In genomic region chr16:18249364-18249967, GRCm38 (mm10) we compare ENCODE assay signal across 8 mouse cellular contexts. TPM values are rescaled to one million over a fixed set of nuclear protein-coding genes. Genes with fewer than 3 reads are reported as not detected.
A peak's percentile ranks its signal among the peaks of the same experiment; 100 is the strongest.
DNase-seq lines count a peak whose midpoint lies in the region; ATAC-seq and TF ChIP-seq lines count a peak whose summit lies in the region.

No protein-coding gene starts in this region.

- no peaks in the 10 kb centered on the region for H3K9me3 ChIP-seq in forebrain, embryonic 14.5 days (replicated peaks; ENCODE audit: control insufficient read depth, low read length)
- H3K9me3 ChIP-seq in limb, embryonic 13.5 days, result no peaks in the 10 kb centered on the region
- no peaks in the 10 kb centered on the region for H3K9me3 ChIP-seq in midbrain, embryonic 12.5 days

- WGBS in forebrain, embryonic 14.5 days, result 8% methylated on average over 27 of the region's 27 CpGs
- WGBS in limb, embryonic 13.5 days, result 7% methylated on average over 27 of the region's 27 CpGs
- 7% methylated on average over 27 of the region's 27 CpGs for WGBS in midbrain, embryonic 12.5 days

- peak overlapping the region; percentile 93 for H3K4me3 ChIP-seq in gastrocnemius, adult 2 months
- peak overlapping the region; percentile 95 for H3K4me3 ChIP-seq in forebrain, embryonic 14.5 days (ENCODE audit: low read depth, low read length)
- H3K4me3 ChIP-seq in limb, embryonic 13.5 days, result peak overlapping the region; percentile 94
- peak overlapping the region; percentile 96 for H3K4me3 ChIP-seq in midbrain, embryonic 12.5 days

- H3K27ac ChIP-seq in gastrocnemius, adult 2 months, result peak overlapping the region; percentile 97
- peak overlapping the region; percentile 89 for H3K27ac ChIP-seq in forebrain, embryonic 14.5 days (ENCODE audit: low read depth, low read length)
- H3K27ac ChIP-seq in limb, embryonic 13.5 days, result peak overlapping the region; percentile 95
- peak overlapping the region; percentile 92 for H3K27ac ChIP-seq in midbrain, embryonic 12.5 days (replicated peaks)

- peak overlapping the region; percentile 94 for H3K9ac ChIP-seq in forebrain, embryonic 14.5 days (ENCODE audit: low read length)
- H3K9ac ChIP-seq in limb, embryonic 13.5 days, result peak overlapping the region; percentile 94
- H3K9ac ChIP-seq in midbrain, embryonic 12.5 days (replicated peaks), result peak overlapping the region; percentile 92

- H3K4me1 ChIP-seq in forebrain, embryonic 14.5 days (ENCODE audit: control insufficient read depth, insufficient read depth, low read length), result peaks cover 24% of the 10 kb centered on the region
- peaks cover 43% of the 10 kb centered on the region for H3K4me1 ChIP-seq in limb, embryonic 13.5 days
- H3K4me1 ChIP-seq in midbrain, embryonic 12.5 days, result peaks cover 42% of the 10 kb centered on the region

- intact Hi-C loops in gastrocnemius, adult 2 months (cut with DNase I), result loop anchor here (5.0 kb wide), 1 partner anchor 38 kb away; the partner anchor contains the start of gene Dgcr8

- DNase-seq in gastrocnemius, adult 2 months, result peak; percentile 60
- DNase-seq in gastrocnemius, adult 8-10 months (ENCODE audit: low spot score in 2 of 2), result no peak
- DNase-seq in forebrain, embryonic 14.5 days (ENCODE audit: low spot score), result no peak
- peak; percentile 60 for DNase-seq in induced T-regulatory cell, adult 2 months (ENCODE audit: low read depth)
- peak; percentile 44 to 49 for DNase-seq in spleen, postnatal 14 days (ENCODE audit: low spot score in 2 of 2)

- no peak for TF ChIP-seq CTCF in gastrocnemius, adult 2 months (IDR thresholded peaks at IDR 0.05)

- peaks cover 72% of the 10 kb centered on the region for H3K36me3 ChIP-seq in forebrain, embryonic 14.5 days (ENCODE audit: control insufficient read depth, insufficient read depth, low read length)
- peaks cover 63% of the 10 kb centered on the region for H3K36me3 ChIP-seq in limb, embryonic 13.5 days
- peaks cover 65% of the 10 kb centered on the region for H3K36me3 ChIP-seq in midbrain, embryonic 12.5 days

- peak overlapping the region; percentile 82 for H3K4me2 ChIP-seq in forebrain, embryonic 14.5 days (ENCODE audit: low read length)
- peak overlapping the region; percentile 96 for H3K4me2 ChIP-seq in limb, embryonic 13.5 days (replicated peaks)
- peak overlapping the region; percentile 93 for H3K4me2 ChIP-seq in midbrain, embryonic 12.5 days (replicated peaks)

- H3K27me3 ChIP-seq in forebrain, embryonic 14.5 days (replicated peaks; ENCODE audit: control insufficient read depth, insufficient read depth, low read length), result no peaks in the 10 kb centered on the region
- no peaks in the 10 kb centered on the region for H3K27me3 ChIP-seq in limb, embryonic 13.5 days
- no peaks in the 10 kb centered on the region for H3K27me3 ChIP-seq in midbrain, embryonic 12.5 days

- ATAC-seq in cerebellum, adult (ENCODE audit: insufficient number of reproducible peaks, low FRiP score, low TSS enrichment), result peak; percentile 11; the same call in 1 of the 2 replicates
- no peak; the same call in 1 of the 2 replicates for ATAC-seq in forebrain, embryonic 14.5 days
- peak; percentile 2; the same call in 1 of the 2 replicates for ATAC-seq in limb, embryonic 13.5 days (ENCODE audit: low FRiP score, low read depth)
- ATAC-seq in midbrain, embryonic 12.5 days (ENCODE audit: low FRiP score, low read depth), result peak; percentile 14; the same call in 1 of the 2 replicates

RNA-seq across cellular contexts. Expression of gene Ranbp1, which starts 0.9 kb away (rescaled TPM):
- 10 to 100 TPM; 17.9 to 28.5 TPM for total RNA-seq in gastrocnemius, adult 2 months (2021)
- total RNA-seq in gastrocnemius, adult 8-10 months (2022), result 10 to 100 TPM; 15.8 to 20.5 (median 19.1) TPM
- 527 and 537 TPM in 2 replicates for polyA plus RNA-seq in forebrain, embryonic 14.5 days (2014; fragmentation: Nextera tagmentation; extraction: Ambion mirVana)
- 641 and 645 TPM in 2 replicates for polyA plus RNA-seq in limb, embryonic 13.5 days (2015; fragmentation: Nextera tagmentation; extraction: Ambion mirVana)
- 869 and 888 TPM in 2 replicates for polyA plus RNA-seq in midbrain, embryonic 12.5 days (2016; fragmentation: Nextera tagmentation; extraction: Ambion mirVana)

RNA-seq across cellular contexts. Expression of gene Trmt2a, which starts 1.0 kb away (rescaled TPM):
- 10 to 100 TPM in 1 of 2 experiments, 1 to 10 TPM in 1; 9.7 to 12.0 TPM for total RNA-seq in gastrocnemius, adult 2 months (2021)
- 10 to 100 TPM in 2 of 4 experiments, 1 to 10 TPM in 2; 7.9 to 11.4 (median 9.3) TPM for total RNA-seq in gastrocnemius, adult 8-10 months (2022)
- polyA plus RNA-seq in forebrain, embryonic 14.5 days (2014; fragmentation: Nextera tagmentation; extraction: Ambion mirVana), result 95.0 and 95.4 TPM in 2 replicates
- 111 and 113 TPM in 2 replicates for polyA plus RNA-seq in limb, embryonic 13.5 days (2015; fragmentation: Nextera tagmentation; extraction: Ambion mirVana)
- 112 and 120 TPM in 2 replicates for polyA plus RNA-seq in midbrain, embryonic 12.5 days (2016; fragmentation: Nextera tagmentation; extraction: Ambion mirVana)

RNA-seq across cellular contexts. Expression of gene Gm49776, which starts 8.7 kb away (rescaled TPM):
- not detected for total RNA-seq in gastrocnemius, adult 2 months (2021)
- total RNA-seq in gastrocnemius, adult 8-10 months (2022), result not detected
- 1.8 TPM in 1 of 2 replicates, not detected in the other for polyA plus RNA-seq in forebrain, embryonic 14.5 days (2014; fragmentation: Nextera tagmentation; extraction: Ambion mirVana)
- polyA plus RNA-seq in limb, embryonic 13.5 days (2015; fragmentation: Nextera tagmentation; extraction: Ambion mirVana), result 3.5 TPM in 1 of 2 replicates, not detected in the other
- 1.9 and 3.3 TPM in 2 replicates for polyA plus RNA-seq in midbrain, embryonic 12.5 days (2016; fragmentation: Nextera tagmentation; extraction: Ambion mirVana)

RNA-seq across cellular contexts. Expression of gene Zdhhc8, which starts 14.5 kb away (rescaled TPM):
- 10 to 100 TPM; 21.6 to 28.7 TPM for total RNA-seq in gastrocnemius, adult 2 months (2021)
- total RNA-seq in gastrocnemius, adult 8-10 months (2022), result 10 to 100 TPM; 22.8 to 29.6 (median 26.2) TPM
- polyA plus RNA-seq in forebrain, embryonic 14.5 days (2014; fragmentation: Nextera tagmentation; extraction: Ambion mirVana), result 5.9 and 10.2 TPM in 2 replicates
- polyA plus RNA-seq in limb, embryonic 13.5 days (2015; fragmentation: Nextera tagmentation; extraction: Ambion mirVana), result 18.7 and 21.2 TPM in 2 replicates
- polyA plus RNA-seq in midbrain, embryonic 12.5 days (2016; fragmentation: Nextera tagmentation; extraction: Ambion mirVana), result 15.0 and 16.6 TPM in 2 replicates

RNA-seq across cellular contexts. Expression of gene Ccdc188, which starts 31.8 kb away (rescaled TPM):
- not detected for total RNA-seq in gastrocnemius, adult 2 months (2021)
- not detected for total RNA-seq in gastrocnemius, adult 8-10 months (2022)
- 0.13 and 0.16 TPM in 2 replicates for polyA plus RNA-seq in forebrain, embryonic 14.5 days (2014; fragmentation: Nextera tagmentation; extraction: Ambion mirVana)
- polyA plus RNA-seq in limb, embryonic 13.5 days (2015; fragmentation: Nextera tagmentation; extraction: Ambion mirVana), result not detected in 2 replicates
- not detected in 2 replicates for polyA plus RNA-seq in midbrain, embryonic 12.5 days (2016; fragmentation: Nextera tagmentation; extraction: Ambion mirVana)

Comparison
In these comparisons a context has a peak if more than half of its experiments do, and no peak if none do; other contexts are left out.
1. DNase-seq: peak in gastrocnemius, adult 2 months (single experiment), induced T-regulatory cell, adult 2 months (single experiment) and spleen, postnatal 14 days (2 of 2); none in gastrocnemius, adult 8-10 months (0 of 2) and forebrain, embryonic 14.5 days (single experiment).
2. Peak in every context shown above with its lines, with median percentiles within 50 percentile points of each other: H3K27ac ChIP-seq, H3K4me3 ChIP-seq, H3K4me2 ChIP-seq and H3K9ac ChIP-seq.